Mouse (Mus musculus) left cerebral cortex, adult 18-20 months (tissue): ENCODE data around the gene Nr6a1. TPM values are rescaled to one million over a fixed set of nuclear protein-coding genes. Genes with fewer than 3 reads are reported as not detected.

Experiments
- DNase-seq, 2 experiments: peaks; one replicate each; pipeline ENCODE4 v3.0.0; 2021 to 2022; ENCODE audit warnings: low spot score in 2 of 2, mixed read lengths in 1 of 2
- microRNA-seq, 2 experiments: library from miRNA; unstranded; fragments of <30 nt; microRNA quantifications; one replicate each; pipeline ENCODE4 v1.2.0; 2021
- total RNA-seq, 2 experiments: library from RNA; stranded (reverse); gene quantifications; 2 replicates each; pipeline ENCODE4 v1.2.3; 2021

Nr6a1 gene
- total RNA-seq, 2 experiments from 2014 or later: 10.7 to 11.9 TPM

GRCm38 (mm10) chr2:38685746-38686145 lies 241.7 kb downstream of the Nr6a1 start:
- no peak for DNase-seq

- DNase-seq: no peak
These were observed 244.4 kb downstream of the Nr6a1 start for GRCm38 (mm10) chr2:38683083-38683482.

GRCm38 (mm10) chr2:38682209-38682608 lies 245.3 kb downstream of the Nr6a1 start:
- DNase-seq: no peak

GRCm38 (mm10) chr2:38678947-38679346 lies 248.5 kb downstream of the Nr6a1 start:
- no peak for DNase-seq

- DNase-seq: no peak
These were observed 252.0 kb downstream of the Nr6a1 start for GRCm38 (mm10) chr2:38675366-38675969.

Small RNA genes within 50 kb of the gene (microRNA-seq; reads per million reads assigned to microRNA genes)
- gene Mir181a-2 (13.4 to 34.2 reads per million in 2 experiments), gene Mir181b-2 (1,267 to 1,348 reads per million in 2 experiments)

Other genes starting within 250 kb of the Nr6a1 start
- not detected for gene Nr5a1, start 213.1 kb downstream of the Nr6a1 start, total RNA-seq
- 1 to 10 TPM; 2.3 to 2.9 TPM for gene Olfml2a, start 4.3 kb upstream of the Nr6a1 start, total RNA-seq
- gene Wdr38, start 69.8 kb upstream of the Nr6a1 start, total RNA-seq: under 1 TPM; 0.44 to 0.47 TPM
- gene Arpc5l, start 77.7 kb upstream of the Nr6a1 start, total RNA-seq: 100 to 1,000 TPM; 102 to 109 TPM
- 100 to 1,000 TPM; 265 to 280 TPM for gene Rpl35, start 77.9 kb upstream of the Nr6a1 start, total RNA-seq
- gene Golga1, start 137.9 kb upstream of the Nr6a1 start, total RNA-seq: 10 to 100 TPM; 28.3 to 32.2 TPM